Mouse (Mus musculus) liver, postnatal 0 days (tissue): ENCODE data around the gene Tm7sf3.

ENCODE experiments used
- CTCF ChIP-seq: sonication (generic); IDR thresholded peaks from 2 replicates; pipeline ENCODE4 v1.5.1; 2016; ENCODE audit warnings: antibody characterized with exemption, low read depth
- EP300 ChIP-seq: IDR thresholded peaks from 2 replicates; pipeline ENCODE4 v1.6.1; 2016; ENCODE audit warnings: antibody characterized with exemption, low read depth, mild to moderate bottlenecking

GRCm38 (mm10) chr6:146674420-146674819 lies 31.8 kb upstream of the Tm7sf3 start:
- no peak for TF ChIP-seq CTCF
- no peak for TF ChIP-seq EP300
